Mouse (Mus musculus): ENCODE measurements around the gene Nell1. TPM values are rescaled to one million over a fixed set of nuclear protein-coding genes. Genes with fewer than 3 reads are reported as not detected.

Gene Nell1
- polyA plus RNA-seq, 1 experiment from 2014 or later: 2.2 TPM

- Histone ChIP-seq H3K9me3 (ENCODE audit: control insufficient read depth, low read length) (no peaks in the 10 kb centered on the region), H3K4me3 (ENCODE audit: low read depth, low read length) (no peak overlapping the region), H3K27ac (ENCODE audit: low read depth, low read length) (no peak overlapping the region), H3K9ac (ENCODE audit: low read length) (no peak overlapping the region), H3K27me3 (ENCODE audit: control insufficient read depth, insufficient read depth, low read length) (no peaks in the 10 kb centered on the region), H3K4me1 (ENCODE audit: control insufficient read depth, insufficient read depth, low read length) (no peaks in the 10 kb centered on the region), H3K4me2 (no peak overlapping the region), H3K36me3 (ENCODE audit: control insufficient read depth, insufficient read depth, low read length) (no peaks in the 10 kb centered on the region)
- 89% methylated on average over 5 of the region's 5 CpGs for WGBS
- ATAC-seq (ENCODE audit: low FRiP score): no peak
- DNase-seq (ENCODE audit: low spot score, missing footprints): no peak
These were observed 363.6 kb downstream of the Nell1 start for GRCm38 (mm10) chr7:50338226-50338625.

DNA sequence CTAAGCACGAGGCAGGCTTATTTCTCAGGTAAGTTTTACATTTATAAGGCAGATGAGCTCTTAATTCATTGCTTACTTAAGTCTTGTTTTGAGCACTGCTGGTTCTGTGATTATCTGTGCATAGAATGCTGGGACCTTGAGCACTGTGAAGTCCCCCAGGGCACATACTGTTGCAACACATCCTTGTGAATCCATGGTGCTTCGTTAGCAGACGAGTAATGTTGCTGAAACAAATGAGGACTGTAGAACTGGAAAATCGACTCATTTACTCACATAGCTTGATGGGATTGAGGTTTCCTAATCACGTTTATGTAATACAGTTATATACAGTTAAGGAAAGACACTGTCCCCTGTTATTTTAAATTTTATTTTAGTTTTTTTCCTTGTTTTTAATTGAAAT, 364.1 kb downstream of the Nell1 start:
- H3K4me2 ChIP-seq: no peak overlapping the region
- H3K27me3 ChIP-seq (ENCODE audit: control insufficient read depth, insufficient read depth, low read length): no peaks in the 10 kb centered on the region
- DNase-seq (ENCODE audit: low spot score, missing footprints) (no peak), ATAC-seq (ENCODE audit: low FRiP score) (no peak)
- H3K9ac ChIP-seq (ENCODE audit: low read length): no peak overlapping the region
- H3K9me3 ChIP-seq (ENCODE audit: control insufficient read depth, low read length): no peaks in the 10 kb centered on the region
- no peak overlapping the region for H3K4me3 ChIP-seq (ENCODE audit: low read depth, low read length)
- WGBS: 85% methylated on average over 5 of the region's 5 CpGs
- no peaks in the 10 kb centered on the region for H3K4me1 ChIP-seq (ENCODE audit: control insufficient read depth, insufficient read depth, low read length)
- no peaks in the 10 kb centered on the region for H3K36me3 ChIP-seq (ENCODE audit: control insufficient read depth, insufficient read depth, low read length)
- H3K27ac ChIP-seq (ENCODE audit: low read depth, low read length): no peak overlapping the region

DNA sequence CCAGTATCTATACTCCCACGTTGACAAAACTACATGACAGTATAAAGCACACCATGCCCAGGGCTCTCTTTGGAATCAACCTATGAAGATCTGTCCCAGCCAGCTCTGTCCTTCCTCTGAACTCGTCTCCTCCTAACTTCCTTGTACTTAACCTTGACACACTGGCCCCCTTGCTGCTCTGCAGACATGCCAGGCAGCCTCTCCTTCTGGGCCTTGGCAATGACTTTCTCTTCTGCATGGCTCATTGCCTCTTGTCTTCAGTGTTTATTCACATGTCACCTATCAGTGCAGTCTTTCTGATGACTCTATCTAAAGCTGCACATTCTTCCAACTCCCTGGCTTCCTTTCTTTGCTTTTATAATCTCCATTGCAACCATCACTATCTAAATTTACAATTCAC, 376.9 kb downstream of the Nell1 start:
- Histone ChIP-seq H3K36me3 (ENCODE audit: control insufficient read depth, insufficient read depth, low read length) (no peaks in the 10 kb centered on the region), H3K4me1 (ENCODE audit: control insufficient read depth, insufficient read depth, low read length) (no peaks in the 10 kb centered on the region), H3K27ac (ENCODE audit: low read depth, low read length) (no peak overlapping the region), H3K9ac (ENCODE audit: low read length) (no peak overlapping the region), H3K27me3 (ENCODE audit: control insufficient read depth, insufficient read depth, low read length) (no peaks in the 10 kb centered on the region), H3K4me3 (ENCODE audit: low read depth, low read length) (no peak overlapping the region), H3K4me2 (no peak overlapping the region), H3K9me3 (ENCODE audit: control insufficient read depth, low read length) (no peaks in the 10 kb centered on the region)
- ATAC-seq (ENCODE audit: low FRiP score): no peak
- no peak for DNase-seq (ENCODE audit: low spot score, missing footprints)
- WGBS: 63% methylated on average over 2 of the region's 2 CpGs

- Histone ChIP-seq H3K27me3 (ENCODE audit: control insufficient read depth, insufficient read depth, low read length) (no peaks in the 10 kb centered on the region), H3K36me3 (ENCODE audit: control insufficient read depth, insufficient read depth, low read length) (no peaks in the 10 kb centered on the region), H3K4me3 (ENCODE audit: low read depth, low read length) (no peak overlapping the region), H3K4me2 (no peak overlapping the region), H3K9me3 (ENCODE audit: control insufficient read depth, low read length) (no peaks in the 10 kb centered on the region), H3K4me1 (ENCODE audit: control insufficient read depth, insufficient read depth, low read length) (no peaks in the 10 kb centered on the region), H3K27ac (ENCODE audit: low read depth, low read length) (no peak overlapping the region), H3K9ac (ENCODE audit: low read length) (no peak overlapping the region)
- DNase-seq (ENCODE audit: low spot score, missing footprints) (no peak), ATAC-seq (ENCODE audit: low FRiP score) (0 out of 2 replicates have a peak, but pooled peaks have one; percentile 42)
- 34% methylated on average over 2 of the region's 2 CpGs for WGBS
These were observed 382.5 kb downstream of the Nell1 start for GRCm38 (mm10) chr7:50357213-50357612.

DNA sequence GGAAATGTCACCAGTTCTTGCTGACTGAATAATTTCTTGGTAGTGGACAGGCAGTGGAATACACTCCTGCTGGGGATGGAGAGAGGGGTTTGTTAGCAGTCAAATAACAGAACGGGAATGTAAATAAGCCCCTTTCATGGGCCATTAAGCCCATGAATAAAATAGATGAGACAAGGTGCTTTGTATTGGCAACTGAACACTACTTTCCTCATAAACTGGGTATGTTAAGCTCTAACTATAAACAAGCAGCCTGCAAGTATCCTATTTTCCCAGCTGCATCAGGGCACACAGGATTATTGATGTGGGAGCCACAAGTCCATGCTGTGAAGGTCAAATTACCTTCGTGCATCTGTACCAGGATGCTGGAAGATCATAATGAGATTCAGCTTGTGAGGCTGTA, 387.4 kb downstream of the Nell1 start:
- Histone ChIP-seq H3K9me3 (ENCODE audit: control insufficient read depth, low read length) (no peaks in the 10 kb centered on the region), H3K4me3 (ENCODE audit: low read depth, low read length) (no peak overlapping the region), H3K36me3 (ENCODE audit: control insufficient read depth, insufficient read depth, low read length) (no peaks in the 10 kb centered on the region), H3K27me3 (ENCODE audit: control insufficient read depth, insufficient read depth, low read length) (no peaks in the 10 kb centered on the region), H3K9ac (ENCODE audit: low read length) (no peak overlapping the region), H3K27ac (ENCODE audit: low read depth, low read length) (no peak overlapping the region), H3K4me1 (ENCODE audit: control insufficient read depth, insufficient read depth, low read length) (no peaks in the 10 kb centered on the region), H3K4me2 (no peak overlapping the region)
- no peak for DNase-seq (ENCODE audit: low spot score, missing footprints)
- 27% methylated on average over 2 of the region's 2 CpGs for WGBS
- ATAC-seq (ENCODE audit: low FRiP score): no peak

DNA sequence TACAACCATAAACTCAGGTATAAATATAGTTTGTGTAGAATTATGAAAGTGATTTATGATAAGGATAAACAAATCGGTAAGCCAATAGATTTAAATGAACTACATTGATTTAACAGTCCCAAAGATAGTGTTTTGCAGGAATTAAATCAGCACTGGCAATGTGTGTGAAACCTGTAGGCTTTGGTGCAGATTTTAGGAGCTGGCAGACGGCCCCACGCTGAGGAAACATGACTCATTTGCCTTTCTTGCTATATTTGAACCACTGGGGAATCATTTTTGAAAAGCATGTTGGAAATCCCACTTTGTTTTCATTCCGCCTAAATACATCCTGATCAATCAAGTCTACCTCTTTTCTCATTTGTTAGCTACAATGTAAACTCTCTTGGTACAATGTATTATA, 400.2 kb downstream of the Nell1 start:
- Histone ChIP-seq H3K4me3 (ENCODE audit: low read depth, low read length) (no peak overlapping the region), H3K27ac (ENCODE audit: low read depth, low read length) (no peak overlapping the region), H3K9me3 (ENCODE audit: control insufficient read depth, low read length) (no peaks in the 10 kb centered on the region), H3K4me1 (ENCODE audit: control insufficient read depth, insufficient read depth, low read length) (no peaks in the 10 kb centered on the region), H3K9ac (ENCODE audit: low read length) (no peak overlapping the region), H3K4me2 (no peak overlapping the region), H3K36me3 (ENCODE audit: control insufficient read depth, insufficient read depth, low read length) (no peaks in the 10 kb centered on the region), H3K27me3 (ENCODE audit: control insufficient read depth, insufficient read depth, low read length) (no peaks in the 10 kb centered on the region)
- 88% methylated on average over 4 of the region's 4 CpGs for WGBS
- ATAC-seq (ENCODE audit: low FRiP score): no peak
- DNase-seq (ENCODE audit: low spot score, missing footprints): no peak

DNA sequence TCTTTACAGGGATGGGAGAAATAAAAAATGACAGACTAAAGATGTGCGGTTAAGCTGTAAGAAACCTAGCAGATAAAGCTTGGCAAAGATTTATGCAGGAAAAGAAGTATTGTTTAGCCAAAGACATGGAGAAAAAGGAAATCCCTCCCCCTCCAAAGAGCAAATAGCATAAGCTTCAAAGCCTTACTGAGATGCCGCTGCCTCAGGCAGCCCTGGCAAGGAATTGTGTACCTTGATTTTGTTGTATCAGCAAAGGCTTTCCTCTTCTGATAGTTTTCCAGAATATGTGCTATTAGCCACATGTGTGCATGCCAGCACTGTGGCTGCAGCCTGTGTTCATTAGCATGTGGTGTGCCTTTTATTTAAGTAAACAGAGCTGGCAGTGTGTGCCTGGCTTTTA, 435.8 kb downstream of the Nell1 start:
- Histone ChIP-seq H3K27me3 (ENCODE audit: control insufficient read depth, insufficient read depth, low read length) (no peaks in the 10 kb centered on the region), H3K9ac (ENCODE audit: low read length) (no peak overlapping the region), H3K9me3 (ENCODE audit: control insufficient read depth, low read length) (no peaks in the 10 kb centered on the region), H3K27ac (ENCODE audit: low read depth, low read length) (no peak overlapping the region), H3K4me1 (ENCODE audit: control insufficient read depth, insufficient read depth, low read length) (no peaks in the 10 kb centered on the region), H3K36me3 (ENCODE audit: control insufficient read depth, insufficient read depth, low read length) (no peaks in the 10 kb centered on the region), H3K4me2 (no peak overlapping the region), H3K4me3 (ENCODE audit: low read depth, low read length) (no peak overlapping the region)
- ATAC-seq (ENCODE audit: low FRiP score) (no peak), DNase-seq (ENCODE audit: low spot score, missing footprints) (no peak)
- 81% methylated on average over 2 of the region's 2 CpGs for WGBS

GRCm38 (mm10) chr7:50419976-50420375, 445.3 kb downstream of the Nell1 start:
- Histone ChIP-seq H3K9me3 (ENCODE audit: control insufficient read depth, low read length) (no peaks in the 10 kb centered on the region), H3K36me3 (ENCODE audit: control insufficient read depth, insufficient read depth, low read length) (no peaks in the 10 kb centered on the region), H3K27me3 (ENCODE audit: control insufficient read depth, insufficient read depth, low read length) (no peaks in the 10 kb centered on the region), H3K27ac (ENCODE audit: low read depth, low read length) (no peak overlapping the region), H3K9ac (ENCODE audit: low read length) (no peak overlapping the region), H3K4me3 (ENCODE audit: low read depth, low read length) (no peak overlapping the region), H3K4me1 (ENCODE audit: control insufficient read depth, insufficient read depth, low read length) (no peaks in the 10 kb centered on the region), H3K4me2 (no peak overlapping the region)
- no peak for ATAC-seq (ENCODE audit: low FRiP score)
- 89% methylated on average over 2 of the region's 2 CpGs for WGBS
- DNase-seq (ENCODE audit: low spot score, missing footprints): no peak

- ATAC-seq (ENCODE audit: low FRiP score): no peak
- Histone ChIP-seq H3K27ac (ENCODE audit: low read depth, low read length) (no peak overlapping the region), H3K4me3 (ENCODE audit: low read depth, low read length) (no peak overlapping the region), H3K4me2 (no peak overlapping the region), H3K9ac (ENCODE audit: low read length) (no peak overlapping the region), H3K36me3 (ENCODE audit: control insufficient read depth, insufficient read depth, low read length) (no peaks in the 10 kb centered on the region), H3K9me3 (ENCODE audit: control insufficient read depth, low read length) (no peaks in the 10 kb centered on the region), H3K27me3 (ENCODE audit: control insufficient read depth, insufficient read depth, low read length) (no peaks in the 10 kb centered on the region), H3K4me1 (ENCODE audit: control insufficient read depth, insufficient read depth, low read length) (no peaks in the 10 kb centered on the region)
- no peak for DNase-seq (ENCODE audit: low spot score, missing footprints)
- WGBS: 90% methylated on average over 1 of the region's 1 CpGs
These were observed 447.9 kb downstream of the Nell1 start for GRCm38 (mm10) chr7:50422422-50423195.
